Mouse (Mus musculus) embryonic facial prominence, embryonic 14.5 days (tissue): ENCODE measurements at regions not wholly inside any gene's neighbourhood (a gene's known extent, or its start where the extent isn't known, plus 50 kb on each side); places are given as distances from the start of the nearest gene placed in this dataset.
A peak's percentile ranks its signal among the peaks of the same experiment; 100 is the strongest.
"Not testable (repeated sequence)": the region's sequence is repeated elsewhere in the genome, so short reads cannot be mapped to it uniquely, and the experiment has no call there.

Source experiments
- ATAC-seq: fragments of 200-750 bp; cut with Nextera tagmentation; 2 replicates; pipeline ENCODE4 v1.8.0; 2017; ENCODE audit warnings: low read depth, moderate number of reproducible peaks, moderate TSS enrichment
- DNase-seq: peaks from one replicate; pipeline ENCODE4 v3.0.0-alpha.2; 2015; ENCODE audit warnings: low spot score
- H3K27ac ChIP-seq: fragments of 300-500 bp; sonication (generic); replicated peaks from 2 replicates; pipeline ENCODE4 v1.5.1; 2014; ENCODE audit warnings: low read depth, mild to moderate bottlenecking, low read length, moderate library complexity
- H3K27me3 ChIP-seq: fragments of 300-500 bp; sonication (generic); replicated peaks from 2 replicates; pipeline ENCODE4 v1.6.1; 2014; ENCODE audit warnings: low read length; ENCODE audit not compliant: control insufficient read depth, insufficient read depth
- H3K36me3 ChIP-seq: fragments of 300-500 bp; sonication (generic); 2 replicates; pipeline ENCODE4 v1.6.1; 2014; ENCODE audit warnings: low read length, mixed read lengths; ENCODE audit not compliant: control insufficient read depth, insufficient read depth
- H3K4me1 ChIP-seq: fragments of 300-500 bp; sonication (generic); 2 replicates; pipeline ENCODE4 v1.6.1; 2014; ENCODE audit warnings: antibody characterized with exemption, low read length; ENCODE audit not compliant: control insufficient read depth, insufficient read depth
- H3K4me2 ChIP-seq: fragments of 300-500 bp; sonication (generic); 2 replicates; pipeline ENCODE4 v1.6.1; 2014; ENCODE audit warnings: low read depth, mild to moderate bottlenecking, low read length, moderate library complexity, mixed read lengths
- H3K4me3 ChIP-seq: fragments of 300-500 bp; sonication (generic); 2 replicates; pipeline ENCODE4 v1.5.1; 2014; ENCODE audit warnings: low read depth, mild to moderate bottlenecking, low read length
- H3K9ac ChIP-seq: fragments of 300-500 bp; sonication (generic); 2 replicates; pipeline ENCODE4 v1.6.1; 2014; ENCODE audit warnings: low read depth, mild to moderate bottlenecking, low read length, moderate library complexity, mixed read lengths
- H3K9me3 ChIP-seq: fragments of 300-500 bp; sonication (generic); 2 replicates; pipeline ENCODE4 v1.6.1; 2016; ENCODE audit warnings: low read length; ENCODE audit not compliant: control insufficient read depth
- WGBS: fragments of 180-500 bp; shearing (Covaris S2); extraction: QIAGEN DNeasy Blood & Tissue Kit; methylation state at CpG from one replicate; pipeline ENCODE4 v1.1.7; 2014; 5-methylcytosine and 5-hydroxymethylcytosine counted together

DNA sequence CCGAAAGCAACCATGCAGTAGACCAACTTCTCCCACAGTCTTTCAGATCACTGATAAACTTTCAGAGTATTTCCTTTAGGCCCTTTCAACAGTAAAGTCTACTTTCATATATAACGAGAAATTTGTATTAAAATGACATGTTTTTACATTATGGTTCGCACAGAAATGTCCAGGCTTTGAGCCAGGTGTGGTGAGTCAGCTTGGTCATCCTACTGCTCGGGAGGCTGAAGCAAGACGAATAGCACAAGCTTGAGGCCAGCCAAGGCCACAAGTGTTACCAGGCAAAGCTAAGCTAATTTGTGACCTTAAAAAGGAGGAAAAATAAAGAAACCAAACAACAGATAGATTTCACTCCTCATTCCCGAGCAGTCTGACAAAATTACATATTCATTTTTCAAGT is 197.0 kb upstream of the Olfr1324 start:
- Histone ChIP-seq H3K27ac (no peak overlapping the region), H3K9me3 (no peaks in the 10 kb centered on the region), H3K4me3 (no peak overlapping the region), H3K4me1 (no peaks in the 10 kb centered on the region), H3K9ac (no peak overlapping the region), H3K36me3 (peaks cover 8% of the 10 kb centered on the region; the same call in 1 of the 2 replicates), H3K27me3 (no peaks in the 10 kb centered on the region), H3K4me2 (no peak overlapping the region)
- 85% methylated on average over 6 of the region's 6 CpGs for WGBS
- DNase-seq (no peak), ATAC-seq (no peak)

- ATAC-seq, result 0 out of 2 replicates have a peak, but pooled peaks have one; percentile 37
- no peak overlapping the region; the same call in 1 of the 2 replicates for H3K27ac ChIP-seq
Measured at GRCm38 (mm10) chrX:50622984-50623455, 194.7 kb upstream of the Olfr1324 start.

DNA sequence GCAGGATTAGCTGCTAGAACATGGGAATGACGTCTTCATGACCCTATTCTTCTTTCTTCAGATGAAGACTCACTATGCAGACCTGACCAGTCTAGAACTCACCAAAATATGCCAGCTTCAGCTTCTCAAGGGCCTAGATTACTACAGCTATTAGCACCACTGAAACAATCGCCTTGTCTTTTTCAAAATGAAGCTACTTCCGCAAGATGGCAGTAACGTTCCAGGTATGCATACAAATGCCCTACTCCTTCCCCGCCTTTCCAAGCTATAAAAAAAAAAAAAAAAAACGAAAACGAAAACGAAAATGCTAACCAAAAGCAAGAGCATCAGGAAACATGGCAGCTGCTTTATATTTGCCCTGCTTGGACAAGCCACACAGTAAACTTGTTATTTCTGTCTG is 192.6 kb upstream of the Olfr1324 start:
- Histone ChIP-seq H3K36me3 (no peaks in the 10 kb centered on the region), H3K9me3 (no peaks in the 10 kb centered on the region), H3K4me2 (no peak overlapping the region), H3K27ac (no peak overlapping the region), H3K4me1 (no peaks in the 10 kb centered on the region), H3K9ac (no peak overlapping the region), H3K27me3 (no peaks in the 10 kb centered on the region), H3K4me3 (no peak overlapping the region)
- DNase-seq (no peak), ATAC-seq (no peak)
- WGBS, result 71% methylated on average over 8 of the region's 8 CpGs

More at GRCm38 (mm10) chrX:50622984-50623455, 194.7 kb upstream of the Olfr1324 start:
- DNase-seq, result peak; percentile 70
- Histone ChIP-seq H3K9me3 (no peaks in the 10 kb centered on the region), H3K4me3 (peak overlapping the region; percentile 23), H3K4me1 (no peaks in the 10 kb centered on the region), H3K9ac (no peak overlapping the region), H3K27me3 (no peaks in the 10 kb centered on the region), H3K36me3 (no peaks in the 10 kb centered on the region), H3K4me2 (no peak overlapping the region)
- WGBS, result 60% methylated on average over 19 of the region's 19 CpGs

DNA sequence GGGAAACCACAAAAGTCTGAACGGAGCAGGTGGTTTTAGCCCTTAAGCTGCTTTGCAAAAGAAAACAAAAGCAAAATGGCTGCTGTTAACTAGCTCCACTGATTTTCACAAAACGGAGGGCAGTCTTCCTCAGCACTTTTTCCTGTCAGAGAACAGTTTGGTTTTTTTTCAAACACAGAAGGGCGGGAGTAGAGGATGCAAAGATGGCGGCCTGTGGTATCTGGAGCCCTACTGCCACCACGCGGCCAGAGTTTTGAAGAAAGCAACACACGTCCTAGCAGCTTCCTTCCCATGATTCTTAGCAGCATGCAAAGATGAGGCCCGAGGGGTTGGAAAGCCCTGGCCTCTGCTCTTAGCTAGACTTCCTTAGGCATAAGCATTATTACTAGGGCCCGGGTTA is 191.6 kb upstream of the Olfr1324 start:
- Histone ChIP-seq H3K9me3 (no peaks in the 10 kb centered on the region), H3K36me3 (no peaks in the 10 kb centered on the region), H3K9ac (no peak overlapping the region), H3K27ac (peak overlapping the region; percentile 48), H3K27me3 (no peaks in the 10 kb centered on the region), H3K4me1 (no peaks in the 10 kb centered on the region), H3K4me3 (no peak overlapping the region), H3K4me2 (no peak overlapping the region)
- DNase-seq, result peak; percentile 82
- ATAC-seq, result no peak; the same call in 1 of the 2 replicates
- WGBS, result 48% methylated on average over 9 of the region's 9 CpGs

- WGBS, result 76% methylated on average over 4 of the region's 4 CpGs
Measured at GRCm38 (mm10) chrX:50618936-50619335, 190.6 kb upstream of the Olfr1324 start.

GRCm38 (mm10) chrX:50616920-50617319 is 188.6 kb upstream of the Olfr1324 start:
- H3K9ac ChIP-seq, ATAC-seq, H3K27me3 ChIP-seq, H3K36me3 ChIP-seq, H3K27ac ChIP-seq, H3K4me1 ChIP-seq, H3K9me3 ChIP-seq: not testable (repeated sequence)
- WGBS, result 69% methylated on average over 8 of the region's 8 CpGs
- H3K4me2 ChIP-seq, result 0 out of 2 replicates have a peak overlapping the region, but pooled peaks have one; percentile 24
- peak overlapping the region; percentile 8; the same call in 1 of the 2 replicates for H3K4me3 ChIP-seq
- peak; percentile 35 for DNase-seq

More at GRCm38 (mm10) chrX:50618936-50619335, 190.6 kb upstream of the Olfr1324 start:
- H3K9me3 ChIP-seq, result no peaks in the 10 kb centered on the region
- H3K4me3 ChIP-seq, result no peak overlapping the region
- H3K27ac ChIP-seq, result no peak overlapping the region
- no peaks in the 10 kb centered on the region for H3K36me3 ChIP-seq
- ATAC-seq, result no peak
- no peak overlapping the region for H3K4me2 ChIP-seq
- H3K4me1 ChIP-seq, result no peaks in the 10 kb centered on the region
- H3K9ac ChIP-seq, result no peak overlapping the region
- DNase-seq, result no peak
- H3K27me3 ChIP-seq, result no peaks in the 10 kb centered on the region

DNA sequence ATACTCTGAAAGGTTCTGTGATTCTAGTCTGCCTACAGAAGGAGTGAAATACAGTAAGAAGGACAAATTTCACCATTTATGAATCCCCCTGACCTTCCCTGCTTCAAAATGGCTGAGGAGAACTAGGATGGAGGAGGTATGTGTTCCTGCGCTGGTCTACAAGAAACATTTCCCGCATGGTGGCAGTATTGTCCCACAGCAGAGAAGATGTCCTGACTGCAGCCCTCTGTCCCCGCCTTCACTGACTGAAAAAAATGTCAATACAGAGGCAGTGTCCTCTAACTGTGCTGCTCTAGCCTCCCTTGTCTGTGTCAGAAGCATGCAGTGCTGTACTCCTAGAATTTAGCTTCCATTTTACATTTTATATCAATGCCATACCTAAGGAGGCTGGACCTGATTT is 186.6 kb upstream of the Olfr1324 start:
- H3K9ac ChIP-seq, H3K27me3 ChIP-seq, H3K27ac ChIP-seq, H3K36me3 ChIP-seq, H3K9me3 ChIP-seq, H3K4me1 ChIP-seq: not testable (repeated sequence)
- DNase-seq, result peak; percentile 82
- peak; percentile 65; the same call in 1 of the 2 replicates for ATAC-seq
- 54% methylated on average over 3 of the region's 3 CpGs for WGBS
- Histone ChIP-seq H3K4me3 (peak overlapping the region; percentile 21; the same call in 1 of the 2 replicates), H3K4me2 (peak overlapping the region; percentile 28; the same call in 1 of the 2 replicates)

DNA sequence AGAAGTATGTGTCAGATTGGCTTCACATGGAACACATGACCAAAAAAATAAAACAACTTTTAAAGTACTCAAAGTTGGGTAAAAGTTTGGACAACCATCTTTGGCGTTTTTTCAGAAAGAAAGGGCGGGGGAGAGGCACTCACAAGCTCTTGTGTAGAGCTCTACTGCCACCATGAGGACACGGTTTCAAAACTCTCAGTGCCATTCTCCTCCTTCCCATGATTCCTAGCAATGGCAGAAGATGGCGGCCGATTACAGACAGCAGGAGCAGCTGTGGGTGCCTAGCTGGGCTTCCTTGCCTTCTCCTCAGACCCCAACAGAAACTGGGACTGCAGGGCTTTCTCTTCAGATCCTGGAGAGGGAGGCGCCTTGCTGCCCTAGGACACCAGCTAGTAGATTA is 186.1 kb upstream of the Olfr1324 start:
- not testable (repeated sequence) for H3K9me3 ChIP-seq, H3K27me3 ChIP-seq, H3K27ac ChIP-seq, H3K36me3 ChIP-seq, H3K9ac ChIP-seq, H3K4me1 ChIP-seq, ATAC-seq
- Histone ChIP-seq H3K4me2 (peak overlapping the region; percentile 28; the same call in 1 of the 2 replicates), H3K4me3 (peak overlapping the region; percentile 21; the same call in 1 of the 2 replicates)
- DNase-seq, result peak; percentile 45
- WGBS, result 68% methylated on average over 6 of the region's 6 CpGs
